Mouse (Mus musculus) embryonic fibroblast, embryonic 13.5 days (primary cell): Measurements from ENCODE around the gene Vps25.

Experiments used
- CTCF ChIP-seq: IDR thresholded peaks from 2 replicates; pipeline ENCODE4 v1.5.1; 2011; ENCODE audit warnings: mild to moderate bottlenecking, control low read depth, low read length, moderate library complexity, borderline replicate concordance; ENCODE audit not compliant: insufficient read depth
- POLR2A ChIP-seq: IDR thresholded peaks from 2 replicates; pipeline ENCODE4 v1.6.1; 2011; ENCODE audit warnings: low read depth, mild to moderate bottlenecking, control low read depth, low read length, moderate library complexity

DNA sequence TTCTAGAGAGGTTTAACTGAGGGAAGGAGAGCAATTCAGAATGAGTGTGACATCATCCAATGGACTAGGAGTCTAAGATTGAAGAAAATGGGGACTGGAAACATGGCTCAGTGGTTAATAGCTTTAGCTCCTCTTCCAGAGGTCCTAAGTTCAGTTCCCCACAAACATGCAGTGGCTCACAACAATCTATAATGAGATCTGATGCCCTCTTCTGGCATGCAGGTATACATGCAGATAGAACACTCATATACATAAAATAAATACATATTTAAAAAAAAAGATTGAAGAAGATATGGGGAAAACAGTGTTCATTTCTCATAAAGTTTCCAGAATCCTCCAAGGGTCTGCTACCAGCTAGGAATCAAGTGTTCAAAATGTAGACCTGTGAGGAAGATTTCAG, 18.1 kb upstream of the Vps25 start:
- TF ChIP-seq CTCF = no peak
- no peak for TF ChIP-seq POLR2A
